Mouse (Mus musculus) embryonic facial prominence, embryonic 13.5 days (tissue): ENCODE measurements at regions not wholly inside any gene's neighbourhood (a gene's known extent, or its start where the extent isn't known, plus 50 kb on each side); places are given as distances from the start of the nearest gene placed in this dataset.

ENCODE experiments used
- ATAC-seq: fragments of 200-750 bp; cut with Nextera tagmentation; 2 replicates; pipeline ENCODE4 v1.8.0; 2017; ENCODE audit warnings: low read depth; ENCODE audit not compliant: insufficient number of reproducible peaks, insufficient read depth, low FRiP score, low TSS enrichment
- H3K27ac ChIP-seq: fragments of 300-500 bp; sonication (generic); 2 replicates; pipeline ENCODE4 v1.5.1; 2015; ENCODE audit warnings: moderate library complexity, mild to moderate bottlenecking, inconsistent platforms
- H3K27me3 ChIP-seq: fragments of 300-500 bp; sonication (generic); 2 replicates; pipeline ENCODE4 v1.6.1; 2015; ENCODE audit warnings: mild to moderate bottlenecking, inconsistent platforms
- H3K36me3 ChIP-seq: fragments of 300-500 bp; sonication (generic); 2 replicates; pipeline ENCODE4 v1.6.1; 2015; ENCODE audit warnings: mild to moderate bottlenecking, inconsistent platforms
- H3K4me1 ChIP-seq: fragments of 300-500 bp; sonication (generic); 2 replicates; pipeline ENCODE4 v1.6.1; 2015; ENCODE audit warnings: inconsistent platforms
- H3K4me2 ChIP-seq: fragments of 300-500 bp; sonication (generic); 2 replicates; pipeline ENCODE4 v1.6.1; 2015; ENCODE audit warnings: moderate library complexity, mild to moderate bottlenecking, inconsistent platforms
- H3K4me3 ChIP-seq: fragments of 300-500 bp; sonication (generic); 2 replicates; pipeline ENCODE4 v1.5.1; 2015; ENCODE audit warnings: mild to moderate bottlenecking, inconsistent platforms
- H3K9ac ChIP-seq: fragments of 300-500 bp; sonication (generic); 2 replicates; pipeline ENCODE4 v1.6.1; 2015; ENCODE audit warnings: mild to moderate bottlenecking, inconsistent platforms
- H3K9me3 ChIP-seq: fragments of 300-500 bp; sonication (generic); 2 replicates; pipeline ENCODE4 v1.6.1; 2016; ENCODE audit warnings: inconsistent platforms
- WGBS: fragments of 180-500 bp; shearing (Covaris S2); methylation state at CpG from one replicate; pipeline ENCODE4 v1.1.7; 2015; ENCODE audit warnings: mixed read lengths; 5-methylcytosine and 5-hydroxymethylcytosine counted together

DNA sequence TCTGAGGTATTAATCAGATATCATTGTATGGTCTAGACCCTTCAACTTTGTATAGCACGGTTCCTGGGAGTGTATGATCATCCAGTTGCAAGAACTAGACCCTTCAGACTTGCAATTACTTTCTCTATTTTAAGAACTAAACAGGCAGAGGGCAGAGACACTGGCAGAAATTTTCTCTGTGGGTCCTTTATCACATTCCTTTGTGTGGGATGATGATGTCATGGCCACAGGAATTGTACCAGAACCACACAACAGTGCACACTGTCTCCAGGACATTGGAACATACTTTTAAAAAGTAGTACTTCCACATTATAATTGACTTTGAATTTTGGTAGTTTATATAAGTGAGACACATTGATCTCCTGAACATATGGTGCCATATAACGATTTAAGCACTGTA is 674.2 kb downstream of the Rfpl4b start:
- Histone ChIP-seq H3K4me1 (no peaks in the 10 kb centered on the region), H3K27ac (no peak overlapping the region), H3K27me3 (no peaks in the 10 kb centered on the region), H3K4me3 (no peak overlapping the region), H3K9me3 (no peaks in the 10 kb centered on the region), H3K36me3 (no peaks in the 10 kb centered on the region), H3K4me2 (no peak overlapping the region), H3K9ac (no peak overlapping the region)
- WGBS = 83% methylated on average over 2 of the region's 2 CpGs
- no peak for ATAC-seq

DNA sequence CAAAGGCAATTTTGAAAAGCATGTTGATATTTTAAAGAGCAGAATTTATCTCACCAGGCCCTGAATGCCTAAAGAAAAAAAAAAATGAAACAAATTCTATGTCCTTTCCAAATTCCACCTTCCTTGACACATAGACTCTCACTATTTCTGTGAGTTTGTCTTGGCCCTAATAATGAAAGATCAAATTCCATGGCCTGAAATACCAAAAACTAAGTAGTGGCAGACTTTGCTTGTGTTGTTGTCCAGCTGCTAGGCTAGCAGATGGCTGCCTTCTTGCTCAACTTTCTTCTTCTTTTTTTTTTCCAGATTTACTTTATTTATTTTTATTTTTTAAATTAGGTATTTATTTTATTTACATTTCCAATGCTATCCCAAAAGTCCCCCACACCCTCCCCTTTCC is 682.4 kb downstream of the Rfpl4b start:
- no peak overlapping the region for H3K4me3 ChIP-seq
- H3K27ac ChIP-seq = no peak overlapping the region
- H3K27me3 ChIP-seq = no peaks in the 10 kb centered on the region
- H3K4me1 ChIP-seq = no peaks in the 10 kb centered on the region
- H3K9ac ChIP-seq = no peak overlapping the region
- H3K4me2 ChIP-seq = no peak overlapping the region
- no peaks in the 10 kb centered on the region for H3K36me3 ChIP-seq
- no peak for ATAC-seq
- H3K9me3 ChIP-seq = no peaks in the 10 kb centered on the region

DNA sequence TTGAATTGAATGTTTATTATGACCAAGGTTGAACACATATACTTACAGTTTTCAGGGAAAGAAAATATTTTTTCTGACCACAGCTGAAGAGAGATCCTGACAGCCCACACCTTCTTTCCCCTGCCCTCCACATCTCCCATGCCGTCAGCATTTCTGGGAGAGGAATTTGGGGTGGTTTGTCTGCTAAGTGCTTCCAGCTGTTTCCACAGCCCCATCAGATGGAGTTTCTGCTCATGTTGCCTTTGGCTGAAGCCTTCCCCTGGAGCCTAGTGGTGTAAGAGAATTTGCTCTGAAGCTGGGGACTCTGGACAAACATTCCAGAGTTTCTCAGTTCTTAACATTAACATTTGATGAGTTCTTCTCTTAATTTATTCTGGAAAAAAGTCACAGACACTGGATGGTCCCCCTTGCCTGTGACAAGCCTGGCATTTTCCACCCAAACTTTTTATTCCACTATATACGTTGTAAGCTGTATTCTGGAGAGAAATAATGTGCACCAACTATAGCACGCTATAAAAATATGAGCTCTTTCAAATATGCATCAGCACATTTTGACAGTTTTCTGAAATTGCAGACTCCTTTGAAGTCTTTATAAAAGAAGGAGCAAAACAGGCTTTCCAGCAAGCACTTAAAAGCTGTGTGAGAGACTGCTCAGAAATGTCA is 699.5 kb downstream of the Rfpl4b start:
- Histone ChIP-seq H3K4me1 (peaks cover 13% of the 10 kb centered on the region; the same call in 1 of the 2 replicates), H3K4me2 (peak overlapping the region; percentile 11; the same call in 1 of the 2 replicates), H3K9me3 (no peaks in the 10 kb centered on the region), H3K36me3 (no peaks in the 10 kb centered on the region), H3K27ac (peak overlapping the region; percentile 73), H3K27me3 (no peaks in the 10 kb centered on the region), H3K9ac (no peak overlapping the region), H3K4me3 (no peak overlapping the region)
- ATAC-seq = peak; percentile 81
- 12% methylated on average over 3 of the region's 3 CpGs for WGBS

DNA sequence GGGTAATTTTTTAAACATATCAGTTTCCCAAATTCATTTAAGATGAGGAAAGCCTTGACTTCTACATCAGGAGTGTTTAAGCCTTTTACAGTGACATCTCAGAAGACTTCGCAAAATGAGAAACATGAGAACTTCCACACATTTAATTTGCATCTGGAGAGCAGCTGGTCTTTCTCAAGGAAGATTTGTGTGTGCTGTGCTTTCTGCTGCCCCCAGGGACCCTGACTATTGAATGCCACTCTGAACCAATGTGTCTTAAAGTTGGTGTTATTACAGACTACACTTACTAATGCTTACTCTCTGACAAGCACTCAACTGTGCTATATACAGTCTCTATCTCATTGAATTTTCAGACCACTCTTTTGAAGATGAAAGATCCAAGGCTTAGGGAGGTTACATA is 703.0 kb downstream of the Rfpl4b start:
- WGBS = 16% methylated on average over 1 of the region's 1 CpGs
- no peak overlapping the region for H3K4me3 ChIP-seq
- no peaks in the 10 kb centered on the region for H3K27me3 ChIP-seq
- H3K4me2 ChIP-seq = no peak overlapping the region
- H3K36me3 ChIP-seq = no peaks in the 10 kb centered on the region
- peak overlapping the region; percentile 45; the same call in 1 of the 2 replicates for H3K27ac ChIP-seq
- no peaks in the 10 kb centered on the region for H3K9me3 ChIP-seq
- ATAC-seq = no peak
- peaks cover 13% of the 10 kb centered on the region; the same call in 1 of the 2 replicates for H3K4me1 ChIP-seq
- no peak overlapping the region for H3K9ac ChIP-seq

DNA sequence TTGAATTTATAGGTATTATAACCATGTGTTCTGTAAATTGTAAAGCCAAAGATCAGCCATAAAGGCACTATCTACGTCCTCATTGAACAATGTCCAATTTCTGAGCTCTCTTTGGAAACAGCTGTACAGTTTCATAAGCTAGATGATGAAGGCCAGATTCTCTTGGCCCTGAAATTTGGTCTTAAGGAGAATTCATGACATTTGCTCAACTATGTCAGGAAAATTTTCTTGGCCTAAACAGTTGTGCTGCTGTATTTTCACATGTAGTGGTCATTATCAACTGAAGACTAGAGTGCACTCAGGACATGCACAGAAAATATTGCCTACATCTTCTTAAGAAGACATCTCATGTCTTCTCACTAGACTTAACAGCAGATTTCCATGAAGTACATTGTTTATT is 705.1 kb downstream of the Rfpl4b start:
- no peak for ATAC-seq

DNA sequence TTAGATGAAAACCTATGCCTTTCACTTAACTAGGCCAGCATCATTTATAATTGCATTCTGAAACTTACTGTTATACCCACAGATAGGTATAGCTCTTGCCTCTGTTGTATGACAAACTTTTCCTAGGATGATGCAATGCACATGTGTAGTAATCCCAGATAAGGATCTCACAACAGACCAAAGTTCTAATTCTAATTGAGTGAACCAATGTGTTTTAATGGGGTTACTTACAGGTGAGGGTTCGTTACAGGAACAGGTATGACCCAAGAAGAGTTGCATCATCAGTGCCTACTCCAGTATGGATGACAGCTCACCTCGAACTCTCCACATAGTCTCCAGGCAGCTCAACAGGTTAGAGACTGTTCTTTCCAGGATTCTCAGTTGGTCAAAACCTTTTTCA is 707.4 kb downstream of the Rfpl4b start:
- no peak for ATAC-seq
- Histone ChIP-seq H3K4me2 (no peak overlapping the region), H3K9ac (no peak overlapping the region), H3K36me3 (no peaks in the 10 kb centered on the region), H3K4me1 (peaks cover 4% of the 10 kb centered on the region; the same call in 1 of the 2 replicates), H3K9me3 (no peaks in the 10 kb centered on the region), H3K27me3 (no peaks in the 10 kb centered on the region), H3K4me3 (no peak overlapping the region), H3K27ac (no peak overlapping the region)
- 84% methylated on average over 2 of the region's 2 CpGs for WGBS

More for the DNA sequence above, 705.1 kb downstream of the Rfpl4b start:
- H3K4me3 ChIP-seq = no peak overlapping the region
- H3K9me3 ChIP-seq = no peaks in the 10 kb centered on the region
- H3K27ac ChIP-seq = no peak overlapping the region
- peaks cover 4% of the 10 kb centered on the region; the same call in 1 of the 2 replicates for H3K4me1 ChIP-seq
- no peak overlapping the region for H3K4me2 ChIP-seq
- 71% methylated on average over 1 of the region's 1 CpGs for WGBS
- no peaks in the 10 kb centered on the region for H3K27me3 ChIP-seq
- H3K36me3 ChIP-seq = no peaks in the 10 kb centered on the region
- H3K9ac ChIP-seq = no peak overlapping the region

DNA sequence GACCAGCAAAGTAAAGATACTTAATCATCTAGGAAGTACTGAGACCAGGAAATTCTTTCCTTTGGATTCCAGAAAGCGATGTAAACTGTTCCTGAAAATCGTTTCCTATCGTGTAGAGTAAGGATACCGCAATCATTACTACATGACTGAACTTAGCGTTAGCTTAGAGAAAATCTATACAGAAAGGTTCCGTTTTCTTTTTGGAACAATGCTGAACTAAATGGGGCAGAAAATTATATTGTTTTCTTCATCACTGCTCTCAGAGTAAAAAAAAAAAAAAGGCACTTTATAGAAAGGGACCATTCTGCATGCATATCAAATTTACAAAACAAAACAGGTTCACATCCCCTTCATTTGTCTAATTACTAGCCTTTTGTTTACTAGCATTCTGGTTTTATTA is 713.0 kb downstream of the Rfpl4b start:
- no peaks in the 10 kb centered on the region for H3K27me3 ChIP-seq
- WGBS = 80% methylated on average over 6 of the region's 6 CpGs
- no peaks in the 10 kb centered on the region for H3K4me1 ChIP-seq
- H3K9ac ChIP-seq = no peak overlapping the region
- no peak for ATAC-seq
- no peak overlapping the region for H3K27ac ChIP-seq
- H3K4me3 ChIP-seq = no peak overlapping the region
- H3K9me3 ChIP-seq = no peaks in the 10 kb centered on the region
- no peaks in the 10 kb centered on the region for H3K36me3 ChIP-seq
- no peak overlapping the region for H3K4me2 ChIP-seq

DNA sequence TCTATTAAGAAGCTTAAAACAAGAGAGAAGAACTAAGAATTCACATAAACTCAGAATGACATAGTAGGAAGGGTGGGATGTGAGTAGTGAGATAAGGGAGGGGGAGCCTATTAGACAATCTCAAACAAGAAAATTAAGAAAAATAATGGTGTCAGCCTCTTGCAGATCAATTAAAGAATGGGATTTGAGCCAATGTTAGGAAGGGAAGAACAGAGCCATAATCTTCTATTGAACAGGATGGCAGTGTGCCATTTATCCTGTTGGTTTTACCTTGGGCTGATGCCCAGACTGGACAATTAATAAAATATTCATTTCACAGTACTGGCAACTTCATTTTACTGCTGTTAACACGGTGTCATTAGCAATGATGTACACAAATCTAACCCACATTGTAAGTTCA is 718.0 kb downstream of the Rfpl4b start:
- Histone ChIP-seq H3K9ac (no peak overlapping the region), H3K27me3 (no peaks in the 10 kb centered on the region), H3K27ac (no peak overlapping the region), H3K36me3 (no peaks in the 10 kb centered on the region), H3K4me1 (no peaks in the 10 kb centered on the region), H3K4me2 (no peak overlapping the region), H3K4me3 (no peak overlapping the region), H3K9me3 (no peaks in the 10 kb centered on the region)
- WGBS = 60% methylated on average over 1 of the region's 1 CpGs
- ATAC-seq = no peak

DNA sequence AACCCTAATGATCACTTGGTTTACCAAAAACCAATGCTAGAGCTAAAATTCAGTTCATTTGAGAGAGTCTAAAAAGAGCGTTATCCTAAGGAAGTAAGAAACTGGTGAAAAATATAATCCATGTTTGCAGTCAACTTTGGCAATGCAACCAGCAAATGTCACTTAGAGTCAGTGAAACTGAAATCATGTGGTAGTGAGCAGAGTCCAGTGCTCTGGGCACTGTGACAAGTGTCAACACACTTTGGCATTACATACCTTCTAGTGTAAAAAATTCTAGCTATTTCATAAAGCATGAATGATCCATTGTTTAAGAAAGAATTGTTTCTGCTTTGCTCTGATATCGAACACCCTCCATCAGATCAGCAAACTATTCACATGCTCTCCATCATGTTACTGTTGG is 743.1 kb downstream of the Rfpl4b start:
- H3K9ac ChIP-seq = no peak overlapping the region
- no peaks in the 10 kb centered on the region for H3K4me1 ChIP-seq
- H3K4me2 ChIP-seq = no peak overlapping the region
- H3K36me3 ChIP-seq = no peaks in the 10 kb centered on the region
- peaks cover 3% of the 10 kb centered on the region; the same call in 1 of the 2 replicates for H3K9me3 ChIP-seq
- 83% methylated on average over 2 of the region's 2 CpGs for WGBS
- no peak for ATAC-seq
- H3K27ac ChIP-seq = no peak overlapping the region
- H3K4me3 ChIP-seq = no peak overlapping the region
- H3K27me3 ChIP-seq = no peaks in the 10 kb centered on the region

DNA sequence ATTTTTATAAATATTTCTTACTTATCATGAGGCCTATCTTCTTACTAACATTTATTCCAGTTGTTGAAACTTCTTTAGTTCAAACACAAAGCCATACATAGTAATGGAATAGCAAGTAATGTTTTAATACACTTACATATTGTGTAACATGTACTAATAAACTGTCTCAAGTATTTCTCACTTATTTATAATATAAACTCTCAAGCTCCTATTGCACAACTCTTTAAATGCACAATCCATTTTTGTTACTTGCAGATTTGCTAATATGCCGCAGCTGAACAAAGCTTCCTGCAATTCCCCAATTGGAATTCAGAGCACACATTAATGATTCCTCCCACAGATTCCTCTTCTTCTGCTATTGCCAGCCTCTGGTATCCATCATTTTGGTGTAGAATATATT is 749.2 kb downstream of the Rfpl4b start:
- 79% methylated on average over 1 of the region's 1 CpGs for WGBS
- no peaks in the 10 kb centered on the region for H3K9me3 ChIP-seq
- H3K4me1 ChIP-seq = no peaks in the 10 kb centered on the region
- no peaks in the 10 kb centered on the region for H3K36me3 ChIP-seq
- H3K4me3 ChIP-seq = no peak overlapping the region
- no peak overlapping the region for H3K9ac ChIP-seq
- no peak for ATAC-seq
- no peaks in the 10 kb centered on the region for H3K27me3 ChIP-seq
- no peak overlapping the region for H3K27ac ChIP-seq
- no peak overlapping the region for H3K4me2 ChIP-seq

DNA sequence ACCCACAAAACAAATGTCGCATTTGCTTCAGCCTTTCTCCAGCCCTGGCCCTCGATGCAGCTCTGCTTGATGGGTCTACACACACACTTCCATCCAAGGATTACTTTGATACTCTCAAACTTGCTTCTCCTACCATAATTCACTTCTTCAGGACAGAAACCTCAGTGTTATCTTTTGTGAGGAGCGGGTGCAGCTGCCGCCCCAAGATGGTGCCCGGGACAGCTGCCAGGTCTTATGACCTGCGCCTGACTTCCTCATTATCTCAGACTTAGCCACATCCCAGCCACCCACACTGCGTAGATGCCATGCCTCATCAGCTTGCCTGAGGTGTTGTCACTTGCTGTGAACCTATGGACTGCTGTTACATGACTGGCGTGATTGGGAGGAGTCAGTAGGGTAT is 762.5 kb downstream of the Rfpl4b start:
- no peaks in the 10 kb centered on the region for H3K27me3 ChIP-seq
- H3K4me1 ChIP-seq = no peaks in the 10 kb centered on the region
- no peak overlapping the region for H3K4me2 ChIP-seq
- H3K9ac ChIP-seq = no peak overlapping the region
- H3K36me3 ChIP-seq = peaks cover 3% of the 10 kb centered on the region; the same call in 1 of the 2 replicates
- no peak for ATAC-seq
- peaks cover 10% of the 10 kb centered on the region; the same call in 1 of the 2 replicates for H3K9me3 ChIP-seq
- no peak overlapping the region for H3K27ac ChIP-seq
- 86% methylated on average over 8 of the region's 8 CpGs for WGBS
- H3K4me3 ChIP-seq = no peak overlapping the region

DNA sequence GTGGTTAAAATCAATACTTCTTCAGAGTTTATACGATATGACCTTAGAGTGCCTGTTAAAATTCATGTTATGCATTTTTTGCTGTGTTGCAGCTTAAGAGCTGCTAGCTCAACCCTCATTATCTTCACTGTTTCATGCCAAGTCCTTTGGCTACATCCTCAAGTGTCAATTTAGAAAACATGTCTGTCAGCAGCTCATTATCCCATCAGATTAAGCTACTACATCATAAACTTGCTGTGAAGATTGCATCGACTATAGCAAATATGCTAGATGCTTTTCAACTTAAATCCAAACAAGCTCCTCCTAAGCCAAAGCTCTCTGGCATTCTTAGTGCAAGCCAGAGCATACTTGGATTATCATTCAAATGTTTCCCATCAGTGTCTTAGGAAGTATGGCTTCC is 811.1 kb downstream of the Rfpl4b start:
- no peak for ATAC-seq
- 68% methylated on average over 2 of the region's 2 CpGs for WGBS
- Histone ChIP-seq H3K27ac (no peak overlapping the region), H3K27me3 (no peaks in the 10 kb centered on the region), H3K4me2 (no peak overlapping the region), H3K9me3 (no peaks in the 10 kb centered on the region), H3K36me3 (no peaks in the 10 kb centered on the region), H3K9ac (no peak overlapping the region), H3K4me3 (no peak overlapping the region), H3K4me1 (no peaks in the 10 kb centered on the region)
